Mouse (Mus musculus) ES-Bruce4 (cell line): ENCODE data around the gene Fgfr2.

Experiments used
- CTCF ChIP-seq: IDR thresholded peaks from one replicate; pipeline ENCODE4 v1.8.1; 2011; ENCODE audit warnings: low read depth, low read length
- EP300 ChIP-seq: IDR thresholded peaks from 2 replicates; pipeline ENCODE4 v1.6.1; 2011; ENCODE audit warnings: low read depth, low read length; ENCODE audit not compliant: insufficient read depth
- POLR2A ChIP-seq: IDR thresholded peaks from one replicate; pipeline ENCODE4 v1.8.1; 2011; ENCODE audit warnings: low read length; ENCODE audit not compliant: insufficient read depth

GRCm38 (mm10) chr7:130121507-130121906 is 3001.6 kb downstream of the Fgfr2 start:
- TF ChIP-seq CTCF (no peak), EP300 (no peak), POLR2A (no peak)
